Mouse (Mus musculus) bone marrow, adult 2 months (tissue): Measurements from ENCODE around the gene Arhgap6. TPM values are rescaled to one million over a fixed set of nuclear protein-coding genes. Genes with fewer than 3 reads are reported as not detected.

Experiments used
- H3K27ac ChIP-seq: fragments of 200-500 bp; 2 replicates; pipeline ENCODE4 v1.5.1; 2012; ENCODE audit warnings: low read depth, mild to moderate bottlenecking, control low read depth, inconsistent platforms, low read length; ENCODE audit not compliant: control insufficient read depth, poor library complexity, insufficient read depth
- H3K4me1 ChIP-seq: fragments of 200-500 bp; 2 replicates; pipeline ENCODE4 v1.6.1; 2011; ENCODE audit warnings: low read length; ENCODE audit not compliant: control insufficient read depth, insufficient read depth
- H3K4me3 ChIP-seq: fragments of 200-500 bp; replicated peaks from 2 replicates; pipeline ENCODE3; 2011; ENCODE audit warnings: mild to moderate bottlenecking, low read depth, low read length, control low read depth; ENCODE audit not compliant: control insufficient read depth
- CTCF ChIP-seq: fragments of 200-500 bp; IDR thresholded peaks from 2 replicates; pipeline ENCODE4 v1.5.1; 2011; ENCODE audit warnings: low read length, control low read depth; ENCODE audit not compliant: control insufficient read depth, insufficient read depth
- POLR2A ChIP-seq: fragments of 200-500 bp; IDR thresholded peaks from 2 replicates; pipeline ENCODE4 v1.6.1; 2011; ENCODE audit warnings: low read depth, mild to moderate bottlenecking, control low read depth, low read length, borderline replicate concordance; ENCODE audit not compliant: control insufficient read depth
- WGBS: fragments of 180-500 bp; shearing (Covaris S2); methylation state at CpG from one replicate; pipeline ENCODE4 v1.1.7; 2018; 5-methylcytosine and 5-hydroxymethylcytosine counted together
- polyA plus RNA-seq: library from polyadenylated mRNA; stranded (reverse); fragments of >200 nt; gene quantifications from 2 replicates; pipeline ENCODE4 v1.2.4, GENCODE M21; 2011; ENCODE audit warnings: low replicate concordance; ENCODE audit not compliant: missing spikeins, insufficient read depth, insufficient read length

Gene Arhgap6
- polyA plus RNA-seq, 1 experiment = 8.3 TPM

GRCm38 (mm10) chrX:169170981-169171380 lies 376.1 kb downstream of the Arhgap6 start:
- WGBS = 69% methylated on average over 2 of the region's 2 CpGs
- no peak overlapping the region for H3K4me3 ChIP-seq
- no peak for TF ChIP-seq CTCF
- TF ChIP-seq POLR2A = no peak
- H3K27ac ChIP-seq = no peak overlapping the region
- no peaks in the 10 kb centered on the region for H3K4me1 ChIP-seq

GRCm38 (mm10) chrX:169173796-169174195 lies 378.9 kb downstream of the Arhgap6 start:
- H3K4me1 ChIP-seq = no peaks in the 10 kb centered on the region
- 88% methylated on average over 1 of the region's 1 CpGs for WGBS
- H3K4me3 ChIP-seq = no peak overlapping the region
- H3K27ac ChIP-seq = no peak overlapping the region
- TF ChIP-seq CTCF = no peak
- TF ChIP-seq POLR2A = no peak

- no peak overlapping the region for H3K4me3 ChIP-seq
- no peaks in the 10 kb centered on the region for H3K4me1 ChIP-seq
- WGBS = 79% methylated on average over 2 of the region's 2 CpGs
- TF ChIP-seq CTCF = no peak
- no peak for TF ChIP-seq POLR2A
- H3K27ac ChIP-seq = no peak overlapping the region
Observed at GRCm38 (mm10) chrX:169178634-169179033, 383.7 kb downstream of the Arhgap6 start.

- WGBS = 84% methylated on average over 5 of the region's 5 CpGs
- Histone ChIP-seq H3K27ac (no peak within 1 kb of the TSS), H3K4me1 (no peaks in the 10 kb centered on the region), H3K4me3 (no peak within 1 kb of the TSS)
- TF ChIP-seq CTCF (no peak), POLR2A (no peak)
Observed at GRCm38 (mm10) chrX:169187100-169187499, 392.2 kb downstream of the Arhgap6 start, which contains the start of gene Amelx. Gene Amelx (minus strand): TSS chrX:169187200.

GRCm38 (mm10) chrX:169210019-169210418 lies 415.1 kb downstream of the Arhgap6 start:
- no peak overlapping the region for H3K4me3 ChIP-seq
- TF ChIP-seq CTCF = no peak
- no peak for TF ChIP-seq POLR2A
- 70% methylated on average over 3 of the region's 3 CpGs for WGBS
- no peak overlapping the region for H3K27ac ChIP-seq
- no peaks in the 10 kb centered on the region for H3K4me1 ChIP-seq

- no peak for TF ChIP-seq POLR2A
- no peak for TF ChIP-seq CTCF
Observed at GRCm38 (mm10) chrX:169220064-169220463, 425.2 kb downstream of the Arhgap6 start.

GRCm38 (mm10) chrX:169222357-169223062 lies 427.6 kb downstream of the Arhgap6 start:
- Histone ChIP-seq H3K27ac (no peak overlapping the region), H3K4me1 (no peaks in the 10 kb centered on the region; the same call in 1 of the 2 replicates), H3K4me3 (no peak overlapping the region)
- 69% methylated on average over 3 of the region's 3 CpGs for WGBS
- TF ChIP-seq POLR2A = no peak
- no peak for TF ChIP-seq CTCF

More at GRCm38 (mm10) chrX:169220064-169220463, 425.2 kb downstream of the Arhgap6 start:
- H3K4me1 ChIP-seq = no peaks in the 10 kb centered on the region; the same call in 1 of the 2 replicates
- WGBS = 20% methylated on average over 8 of the region's 8 CpGs
- H3K4me3 ChIP-seq = no peak overlapping the region
- no peak overlapping the region for H3K27ac ChIP-seq

GRCm38 (mm10) chrX:169255915-169256314 lies 461.0 kb downstream of the Arhgap6 start:
- TF ChIP-seq POLR2A = no peak
- TF ChIP-seq CTCF = no peak
- H3K27ac ChIP-seq = no peak overlapping the region
- no peak overlapping the region for H3K4me3 ChIP-seq
- WGBS = 91% methylated on average over 1 of the region's 1 CpGs
- H3K4me1 ChIP-seq = no peaks in the 10 kb centered on the region
